Mouse (Mus musculus): ENCODE measurements at regions not wholly inside any gene's neighbourhood (a gene's known extent, or its start where the extent isn't known, plus 50 kb on each side); places are given as distances from the start of the nearest gene placed in this dataset.

- DNase-seq = no peak
Observed at GRCm38 (mm10) chr15:7697724-7698123, 112.9 kb upstream of the Gdnf start.

- no peak for DNase-seq
Observed at GRCm38 (mm10) chr15:7708836-7709235, 101.8 kb upstream of the Gdnf start.

GRCm38 (mm10) chr15:7714641-7715040 is 96.0 kb upstream of the Gdnf start:
- no peak for DNase-seq

GRCm38 (mm10) chr15:7716188-7716587 is 94.5 kb upstream of the Gdnf start:
- no peak for DNase-seq

- DNase-seq = no peak
Observed at GRCm38 (mm10) chr15:7723202-7723721, 87.4 kb upstream of the Gdnf start.

GRCm38 (mm10) chr15:7723770-7724169 is 86.9 kb upstream of the Gdnf start:
- no peak for DNase-seq

GRCm38 (mm10) chr15:7725505-7725904 is 85.1 kb upstream of the Gdnf start:
- DNase-seq = no peak

- no peak for DNase-seq
Observed at GRCm38 (mm10) chr15:7747586-7747985, 63.1 kb upstream of the Gdnf start.

GRCm38 (mm10) chr15:7750441-7750840 is 60.2 kb upstream of the Gdnf start:
- DNase-seq = no peak

Measured in cerebellum, adult 11-12 months (tissue).